Mouse (Mus musculus) ES-Bruce4 (cell line): ENCODE results near the gene Spg11. TPM values are rescaled to one million over a fixed set of nuclear protein-coding genes. Genes with fewer than 3 reads are reported as not detected.

ENCODE experiments used
- H3K27ac ChIP-seq: 2 replicates; pipeline ENCODE4 v1.5.1; 2012; ENCODE audit warnings: low read length, inconsistent platforms; ENCODE audit not compliant: insufficient read depth
- H3K27me3 ChIP-seq: 2 replicates; pipeline ENCODE4 v1.6.1; 2012; ENCODE audit warnings: mild to moderate bottlenecking, low read length, inconsistent platforms; ENCODE audit not compliant: control insufficient read depth, poor library complexity, insufficient read depth, severe bottlenecking
- H3K36me3 ChIP-seq: 2 replicates; pipeline ENCODE4 v1.6.1; 2012; ENCODE audit warnings: inconsistent platforms, mild to moderate bottlenecking, low read length, moderate library complexity; ENCODE audit not compliant: control insufficient read depth, poor library complexity, insufficient read depth, severe bottlenecking
- H3K4me1 ChIP-seq: one replicate; pipeline ENCODE4 v1.8.1; 2011; ENCODE audit warnings: low read length; ENCODE audit not compliant: control insufficient read depth, insufficient read depth
- H3K4me3 ChIP-seq: 2 replicates; pipeline ENCODE4 v1.5.1; 2011; ENCODE audit warnings: low read depth, mild to moderate bottlenecking, low read length
- H3K9ac ChIP-seq: 2 replicates; pipeline ENCODE4 v1.6.1; 2012; ENCODE audit warnings: low read depth, mild to moderate bottlenecking, inconsistent platforms; ENCODE audit not compliant: poor library complexity, severe bottlenecking
- H3K9me3 ChIP-seq: replicated peaks from 2 replicates; pipeline ENCODE4 v1.6.1; 2012; ENCODE audit warnings: mild to moderate bottlenecking, low read length, inconsistent platforms; ENCODE audit not compliant: control insufficient read depth, poor library complexity, insufficient read depth, severe bottlenecking
- CTCF ChIP-seq: IDR thresholded peaks from one replicate; pipeline ENCODE4 v1.8.1; 2011; ENCODE audit warnings: low read depth, low read length
- EP300 ChIP-seq: IDR thresholded peaks from 2 replicates; pipeline ENCODE4 v1.6.1; 2011; ENCODE audit warnings: low read depth, low read length; ENCODE audit not compliant: insufficient read depth
- POLR2A ChIP-seq: IDR thresholded peaks from one replicate; pipeline ENCODE4 v1.8.1; 2011; ENCODE audit warnings: low read length; ENCODE audit not compliant: insufficient read depth
- polyA plus RNA-seq: library from polyadenylated mRNA; stranded (reverse); fragments of >200 nt; gene quantifications from 2 replicates; pipeline ENCODE4 v1.2.4, GENCODE M21; 2011; ENCODE audit warnings: low read depth; ENCODE audit not compliant: missing spikeins, insufficient read depth, insufficient read length

The Spg11 gene
- polyA plus RNA-seq, 1 experiment, result 31.5 TPM

GRCm38 (mm10) chr2:122093844-122094243, 24.3 kb downstream of the Spg11 start:
- H3K9me3 ChIP-seq, result no peaks in the 10 kb centered on the region
- no peak overlapping the region for H3K27ac ChIP-seq
- no peaks in the 10 kb centered on the region for H3K4me1 ChIP-seq
- peaks cover 30% of the 10 kb centered on the region for H3K36me3 ChIP-seq
- no peaks in the 10 kb centered on the region for H3K27me3 ChIP-seq
- TF ChIP-seq POLR2A (no peak), CTCF (no peak), EP300 (no peak)
- no peak overlapping the region for H3K9ac ChIP-seq
- H3K4me3 ChIP-seq, result no peak overlapping the region

GRCm38 (mm10) chr2:122086446-122086845, 31.7 kb downstream of the Spg11 start:
- H3K36me3 ChIP-seq, result peaks cover 15% of the 10 kb centered on the region

GRCm38 (mm10) chr2:122081728-122082456, 36.3 kb downstream of the Spg11 start:
- Histone ChIP-seq H3K27ac (no peak overlapping the region), H3K9me3 (no peaks in the 10 kb centered on the region), H3K9ac (no peak overlapping the region), H3K36me3 (peaks cover 12% of the 10 kb centered on the region), H3K27me3 (no peaks in the 10 kb centered on the region), H3K4me1 (no peaks in the 10 kb centered on the region), H3K4me3 (no peak overlapping the region)
- TF ChIP-seq EP300, result no peak
- no peak for TF ChIP-seq CTCF

More at GRCm38 (mm10) chr2:122086446-122086845, 31.7 kb downstream of the Spg11 start:
- no peaks in the 10 kb centered on the region for H3K4me1 ChIP-seq
- H3K9me3 ChIP-seq, result no peaks in the 10 kb centered on the region
- no peak overlapping the region for H3K9ac ChIP-seq
- no peak overlapping the region for H3K4me3 ChIP-seq
- H3K27me3 ChIP-seq, result no peaks in the 10 kb centered on the region
- TF ChIP-seq CTCF (no peak), POLR2A (no peak), EP300 (no peak)
- H3K27ac ChIP-seq, result no peak overlapping the region

GRCm38 (mm10) chr2:122069922-122070321, 48.3 kb downstream of the Spg11 start:
- Histone ChIP-seq H3K9ac (no peak overlapping the region), H3K27me3 (no peaks in the 10 kb centered on the region), H3K27ac (no peak overlapping the region), H3K36me3 (peaks cover 15% of the 10 kb centered on the region), H3K9me3 (no peaks in the 10 kb centered on the region), H3K4me3 (no peak overlapping the region), H3K4me1 (no peaks in the 10 kb centered on the region)
- TF ChIP-seq CTCF, result peak; percentile 56
- TF ChIP-seq POLR2A, result no peak

GRCm38 (mm10) chr2:122069144-122069912, 48.9 kb downstream of the Spg11 start:
- Histone ChIP-seq H3K9me3 (no peaks in the 10 kb centered on the region), H3K27me3 (no peaks in the 10 kb centered on the region), H3K36me3 (peaks cover 19% of the 10 kb centered on the region), H3K9ac (no peak overlapping the region), H3K27ac (no peak overlapping the region), H3K4me3 (no peak overlapping the region), H3K4me1 (no peaks in the 10 kb centered on the region)
- peak; percentile 2 for TF ChIP-seq CTCF
- TF ChIP-seq POLR2A, result no peak

- Histone ChIP-seq H3K4me3 (no peak overlapping the region), H3K27ac (no peak overlapping the region), H3K4me1 (no peaks in the 10 kb centered on the region), H3K9ac (no peak overlapping the region), H3K27me3 (no peaks in the 10 kb centered on the region), H3K9me3 (no peaks in the 10 kb centered on the region), H3K36me3 (peaks cover 13% of the 10 kb centered on the region)
- TF ChIP-seq EP300, result no peak
- TF ChIP-seq POLR2A, result no peak
- no peak for TF ChIP-seq CTCF
Measured at GRCm38 (mm10) chr2:122066241-122066640, 51.9 kb downstream of the Spg11 start.
